Mouse (Mus musculus) bone marrow macrophage, adult 2 months (primary cell): ENCODE measurements around the gene Rin2.

ENCODE experiments used
- CTCF ChIP-seq: IDR thresholded peaks from 2 replicates; pipeline ENCODE4 v1.5.1; 2012; ENCODE audit warnings: low read depth, mild to moderate bottlenecking, low read length, moderate library complexity
- POLR2A ChIP-seq: IDR thresholded peaks from 2 replicates; pipeline ENCODE4 v1.6.1; 2012; ENCODE audit warnings: mild to moderate bottlenecking, low read depth, low read length, borderline replicate concordance

GRCm38 (mm10) chr2:145699414-145700071 is 24.5 kb downstream of the Rin2 start:
- no peak for TF ChIP-seq POLR2A
- peak; percentile 41 for TF ChIP-seq CTCF
